Mouse (Mus musculus) ES-E14 (cell line): Measurements from ENCODE around the gene Cox4i1.

Experiments used
- ZC3H11A ChIP-seq: IDR thresholded peaks from 2 replicates; pipeline ENCODE4 v1.6.1; 2012; ENCODE audit warnings: low read depth, mild to moderate bottlenecking, inconsistent platforms, low read length, borderline replicate concordance
- ZNF384 ChIP-seq: IDR thresholded peaks from 2 replicates; pipeline ENCODE4 v1.6.1; 2012; ENCODE audit warnings: low read depth, low read length, inconsistent platforms

- TF ChIP-seq ZC3H11A, result no peak
- no peak for TF ChIP-seq ZNF384
Observed at GRCm38 (mm10) chr8:120704203-120704602, 36.2 kb downstream of the Cox4i1 start.
